Mouse (Mus musculus) lung, postnatal 0 days (tissue): ENCODE data around the gene Best1. TPM values are rescaled to one million over a fixed set of nuclear protein-coding genes. Genes with fewer than 3 reads are reported as not detected.

ENCODE experiments used
- ATAC-seq: fragments of 200-750 bp; cut with Nextera tagmentation; 2 replicates; pipeline ENCODE4 v1.8.0; 2017; ENCODE audit warnings: moderate library complexity
- DNase-seq: peaks from one replicate; pipeline ENCODE4 v3.0.0-alpha.2; 2016; ENCODE audit warnings: low spot score
- H3K27ac ChIP-seq: fragments of 300-500 bp; sonication (generic); 2 replicates; pipeline ENCODE4 v1.5.1; 2014; ENCODE audit warnings: antibody characterized with exemption, mild to moderate bottlenecking, low read length, mixed read lengths
- H3K27me3 ChIP-seq: fragments of 300-500 bp; sonication (generic); replicated peaks from 2 replicates; pipeline ENCODE4 v1.6.1; 2014; ENCODE audit warnings: low read length, mixed read lengths; ENCODE audit not compliant: insufficient read depth
- H3K36me3 ChIP-seq: fragments of 300-500 bp; sonication (generic); 2 replicates; pipeline ENCODE4 v1.6.1; 2014; ENCODE audit warnings: low read length, mixed read lengths; ENCODE audit not compliant: insufficient read depth
- H3K4me1 ChIP-seq: fragments of 300-500 bp; sonication (generic); 2 replicates; pipeline ENCODE4 v1.6.1; 2014; ENCODE audit warnings: antibody characterized with exemption, low read depth, low read length, mixed read lengths; ENCODE audit not compliant: insufficient read depth
- H3K4me2 ChIP-seq: fragments of 300-500 bp; sonication (generic); replicated peaks from 2 replicates; pipeline ENCODE4 v1.6.1; 2014; ENCODE audit warnings: low read depth, mild to moderate bottlenecking, low read length, moderate library complexity, mixed read lengths
- H3K4me3 ChIP-seq: fragments of 300-500 bp; sonication (generic); 2 replicates; pipeline ENCODE4 v1.5.1; 2014; ENCODE audit warnings: low read depth, low read length
- H3K9ac ChIP-seq: fragments of 300-500 bp; sonication (generic); replicated peaks from 2 replicates; pipeline ENCODE4 v1.6.1; 2014; ENCODE audit warnings: low read depth, mild to moderate bottlenecking
- H3K9me3 ChIP-seq: fragments of 300-500 bp; sonication (generic); 2 replicates; pipeline ENCODE4 v1.6.1; 2016; ENCODE audit warnings: low read length, mixed read lengths
- CTCF ChIP-seq: IDR thresholded peaks from 2 replicates; pipeline ENCODE4 v1.5.1; 2016; ENCODE audit warnings: antibody characterized with exemption, mild to moderate bottlenecking
- EP300 ChIP-seq: IDR thresholded peaks from 2 replicates; pipeline ENCODE4 v1.6.1; 2016; ENCODE audit warnings: antibody characterized with exemption, mild to moderate bottlenecking, control low read depth
- WGBS: fragments of 180-500 bp; shearing (Covaris S2); extraction: QIAGEN DNeasy Blood & Tissue Kit; methylation state at CpG from one replicate; pipeline ENCODE4 v1.1.7; 2014; 5-methylcytosine and 5-hydroxymethylcytosine counted together
- polyA plus RNA-seq: library from polyadenylated mRNA; unstranded; fragments of >200 nt; fragmentation: Nextera tagmentation; extraction: Ambion mirVana; gene quantifications from 2 replicates; pipeline ENCODE4 v1.2.1, GENCODE M21; 2015

Gene Best1
- polyA plus RNA-seq, 1 experiment from 2014 or later: 2.3 TPM

- 9% methylated on average over 3 of the region's 3 CpGs for WGBS
- ATAC-seq (peak; percentile 61), DNase-seq (peak; percentile 93)
- peak overlapping the region; percentile 90 for H3K27ac ChIP-seq
- H3K27me3 ChIP-seq: no peaks in the 10 kb centered on the region
- TF ChIP-seq CTCF (0 out of 2 replicates have a peak, but pooled peaks have one; percentile 11), EP300 (peak; percentile 87)
- no peaks in the 10 kb centered on the region for H3K9me3 ChIP-seq
- no peak overlapping the region for H3K9ac ChIP-seq
- H3K4me3 ChIP-seq: no peak overlapping the region
- peaks cover 26% of the 10 kb centered on the region; the same call in 1 of the 2 replicates for H3K4me1 ChIP-seq
- no peaks in the 10 kb centered on the region for H3K36me3 ChIP-seq
- 0 out of 2 replicates have a peak overlapping the region, but pooled peaks have one; percentile 19 for H3K4me2 ChIP-seq
These were observed 37.5 kb upstream of the Best1 start for GRCm38 (mm10) chr19:10038910-10039309.

GRCm38 (mm10) chr19:10038364-10038763, 36.9 kb upstream of the Best1 start:
- Histone ChIP-seq H3K4me3 (no peak overlapping the region), H3K4me1 (peaks cover 21% of the 10 kb centered on the region; the same call in 1 of the 2 replicates), H3K4me2 (no peak overlapping the region), H3K9ac (no peak overlapping the region), H3K27ac (peak overlapping the region; percentile 90), H3K27me3 (no peaks in the 10 kb centered on the region), H3K9me3 (no peaks in the 10 kb centered on the region), H3K36me3 (no peaks in the 10 kb centered on the region)
- TF ChIP-seq CTCF: no peak
- no peak for TF ChIP-seq EP300
- ATAC-seq: no peak
- WGBS: 43% methylated on average over 3 of the region's 3 CpGs
- DNase-seq: no peak

GRCm38 (mm10) chr19:10037534-10037933, 36.1 kb upstream of the Best1 start:
- 43% methylated on average over 2 of the region's 2 CpGs for WGBS
- TF ChIP-seq EP300: no peak
- TF ChIP-seq CTCF: no peak
- ATAC-seq: no peak
- no peaks in the 10 kb centered on the region for H3K27me3 ChIP-seq
- DNase-seq: no peak
- no peaks in the 10 kb centered on the region for H3K9me3 ChIP-seq
- H3K4me3 ChIP-seq: no peak overlapping the region
- H3K9ac ChIP-seq: no peak overlapping the region
- no peak overlapping the region for H3K4me2 ChIP-seq
- peaks cover 16% of the 10 kb centered on the region; the same call in 1 of the 2 replicates for H3K4me1 ChIP-seq
- H3K36me3 ChIP-seq: no peaks in the 10 kb centered on the region
- H3K27ac ChIP-seq: no peak overlapping the region

GRCm38 (mm10) chr19:10034785-10035447, 33.5 kb upstream of the Best1 start:
- ATAC-seq (peak; percentile 51), DNase-seq (peak; percentile 85)
- no peaks in the 10 kb centered on the region for H3K27me3 ChIP-seq
- peaks cover 8% of the 10 kb centered on the region; the same call in 1 of the 2 replicates for H3K4me1 ChIP-seq
- WGBS: 38% methylated on average over 8 of the region's 8 CpGs
- H3K36me3 ChIP-seq: no peaks in the 10 kb centered on the region
- no peak overlapping the region for H3K9ac ChIP-seq
- H3K4me2 ChIP-seq: no peak overlapping the region
- H3K27ac ChIP-seq: no peak overlapping the region
- TF ChIP-seq CTCF (peak; percentile 96), EP300 (no peak)
- H3K4me3 ChIP-seq: no peak overlapping the region
- H3K9me3 ChIP-seq: no peaks in the 10 kb centered on the region

- ATAC-seq: no peak
- Histone ChIP-seq H3K27ac (no peak overlapping the region), H3K9me3 (no peaks in the 10 kb centered on the region), H3K36me3 (no peaks in the 10 kb centered on the region), H3K4me3 (no peak overlapping the region), H3K27me3 (no peaks in the 10 kb centered on the region), H3K4me1 (peaks cover 4% of the 10 kb centered on the region; the same call in 1 of the 2 replicates), H3K4me2 (no peak overlapping the region), H3K9ac (no peak overlapping the region)
- TF ChIP-seq EP300: no peak
- no peak for TF ChIP-seq CTCF
- 81% methylated on average over 5 of the region's 5 CpGs for WGBS
- no peak for DNase-seq
These were observed 32.9 kb upstream of the Best1 start for GRCm38 (mm10) chr19:10034356-10034755.

GRCm38 (mm10) chr19:10033211-10033973, 32.0 kb upstream of the Best1 start:
- ATAC-seq (peak; percentile 40; the same call in 1 of the 2 replicates), DNase-seq (peak; percentile 83)
- H3K9me3 ChIP-seq: no peaks in the 10 kb centered on the region
- H3K9ac ChIP-seq: no peak overlapping the region
- 42% methylated on average over 8 of the region's 8 CpGs for WGBS
- H3K4me1 ChIP-seq: 0 out of 2 replicates have a peak, but pooled peaks cover 2% of the 10 kb centered on the region
- TF ChIP-seq EP300 (no peak), CTCF (peak; percentile 95)
- H3K27ac ChIP-seq: no peak overlapping the region
- H3K4me2 ChIP-seq: no peak overlapping the region
- H3K27me3 ChIP-seq: no peaks in the 10 kb centered on the region
- no peaks in the 10 kb centered on the region for H3K36me3 ChIP-seq
- no peak overlapping the region for H3K4me3 ChIP-seq
